Mouse (Mus musculus) forebrain, postnatal 0 days (tissue): Measurements from ENCODE around the gene Mipol1. TPM values are rescaled to one million over a fixed set of nuclear protein-coding genes. Genes with fewer than 3 reads are reported as not detected.

Experiments
- ATAC-seq: fragments of 200-750 bp; cut with Nextera tagmentation; 2 replicates; pipeline ENCODE4 v1.8.0; 2017; ENCODE audit warnings: mild to moderate bottlenecking, moderate library complexity
- DNase-seq: peaks from one replicate; pipeline ENCODE4 v3.0.0-alpha.2; 2015
- H3K27ac ChIP-seq: fragments of 300-500 bp; sonication (generic); 2 replicates; pipeline ENCODE4 v1.5.1; 2014; ENCODE audit warnings: low read depth, mild to moderate bottlenecking, antibody characterized with exemption, low read length, moderate library complexity, mixed read lengths
- H3K27me3 ChIP-seq: fragments of 300-500 bp; sonication (generic); 2 replicates; pipeline ENCODE4 v1.6.1; 2014; ENCODE audit warnings: mild to moderate bottlenecking, low read length, mixed read lengths; ENCODE audit not compliant: insufficient read depth
- H3K36me3 ChIP-seq: fragments of 300-500 bp; sonication (generic); 2 replicates; pipeline ENCODE4 v1.6.1; 2014; ENCODE audit warnings: mild to moderate bottlenecking, moderate library complexity; ENCODE audit not compliant: insufficient read depth
- H3K4me1 ChIP-seq: fragments of 300-500 bp; sonication (generic); 2 replicates; pipeline ENCODE4 v1.6.1; 2014; ENCODE audit warnings: antibody characterized with exemption; ENCODE audit not compliant: insufficient read depth
- H3K4me2 ChIP-seq: fragments of 300-500 bp; sonication (generic); 2 replicates; pipeline ENCODE4 v1.6.1; 2014; ENCODE audit warnings: low read depth, mild to moderate bottlenecking, moderate library complexity
- H3K4me3 ChIP-seq: fragments of 300-500 bp; sonication (generic); 2 replicates; pipeline ENCODE4 v1.5.1; 2014; ENCODE audit warnings: low read depth, low read length, mixed read lengths
- H3K9ac ChIP-seq: fragments of 300-500 bp; sonication (generic); 2 replicates; pipeline ENCODE4 v1.6.1; 2014; ENCODE audit warnings: mild to moderate bottlenecking
- H3K9me3 ChIP-seq: fragments of 300-500 bp; sonication (generic); 2 replicates; pipeline ENCODE4 v1.6.1; 2016; ENCODE audit warnings: low read length
- CTCF ChIP-seq: sonication (generic); IDR thresholded peaks from 2 replicates; pipeline ENCODE4 v1.5.1; 2016; ENCODE audit warnings: antibody characterized with exemption, control low read depth, low read depth
- WGBS: fragments of 180-500 bp; shearing (Covaris S2); extraction: QIAGEN DNeasy Blood & Tissue Kit; methylation state at CpG from one replicate; pipeline ENCODE4 v1.1.7; 2014; 5-methylcytosine and 5-hydroxymethylcytosine counted together
- polyA plus RNA-seq: library from polyadenylated mRNA; unstranded; fragments of >200 nt; fragmentation: Nextera tagmentation; extraction: Ambion mirVana; gene quantifications from 2 replicates; pipeline ENCODE4 v1.2.1, GENCODE M21; 2015
- total RNA-seq: library from RNA; depleted of rRNA; stranded (reverse); fragments of >200 nt; gene quantifications from 2 replicates; pipeline ENCODE4 v1.2.3, GENCODE M21; 2014

Mipol1 gene
- total and polyA plus RNA-seq, 2 experiments from 2014 or later = 4.5 to 7.1 TPM

DNA sequence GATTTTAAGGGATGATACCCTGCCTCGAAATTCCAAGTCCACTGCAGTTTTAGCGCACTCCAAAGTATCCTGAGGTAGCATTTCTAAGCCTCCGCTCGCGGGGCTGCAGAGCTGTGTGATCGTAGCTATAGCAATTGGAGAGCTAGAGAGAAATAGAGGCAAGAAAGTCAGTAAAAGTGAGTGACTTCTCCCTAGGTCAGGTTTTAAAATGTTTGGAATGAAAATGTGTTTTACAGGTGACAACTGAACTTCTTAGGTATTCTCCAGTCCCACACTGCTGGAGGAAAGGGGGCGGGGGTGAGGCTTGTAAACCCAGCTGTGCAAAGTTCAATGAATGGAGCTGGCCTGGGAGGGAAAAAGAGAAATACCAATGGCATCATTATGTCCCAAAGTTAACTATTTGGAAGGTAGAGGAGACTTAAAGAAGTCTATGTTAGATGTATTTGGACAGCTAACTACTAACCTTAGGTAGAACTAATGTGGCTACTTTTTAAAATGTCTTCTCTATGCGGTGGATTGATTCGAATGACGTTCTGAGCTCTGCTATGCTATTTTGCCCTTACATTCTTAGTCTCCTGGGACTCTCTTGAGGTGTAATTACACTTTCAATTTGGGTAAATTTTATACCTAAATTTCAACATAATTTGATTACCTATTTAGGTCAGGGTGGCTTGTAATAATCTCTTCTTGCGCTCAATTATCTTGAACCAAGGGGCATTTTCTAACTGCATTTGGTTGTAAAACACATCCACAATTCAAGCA lies 306.9 kb downstream of the Mipol1 start:
- Histone ChIP-seq H3K4me2 (no peak overlapping the region), H3K4me1 (no peaks in the 10 kb centered on the region), H3K9ac (no peak overlapping the region), H3K4me3 (no peak overlapping the region), H3K27ac (no peak overlapping the region), H3K27me3 (peaks cover 72% of the 10 kb centered on the region), H3K36me3 (no peaks in the 10 kb centered on the region), H3K9me3 (no peaks in the 10 kb centered on the region)
- DNase-seq (no peak), ATAC-seq (no peak)
- no peak for TF ChIP-seq CTCF
- WGBS = 6% methylated on average over 11 of the region's 11 CpGs

GRCm38 (mm10) chr12:57537791-57538587 lies 307.8 kb downstream of the Mipol1 start:
- no peaks in the 10 kb centered on the region for H3K9me3 ChIP-seq
- H3K36me3 ChIP-seq = no peaks in the 10 kb centered on the region
- peaks cover 69% of the 10 kb centered on the region for H3K27me3 ChIP-seq
- 3% methylated on average over 21 of the region's 21 CpGs for WGBS
- no peak overlapping the region for H3K4me2 ChIP-seq
- no peak overlapping the region for H3K9ac ChIP-seq
- no peaks in the 10 kb centered on the region for H3K4me1 ChIP-seq
- DNase-seq (peak; percentile 58), ATAC-seq (no peak)
- H3K27ac ChIP-seq = no peak overlapping the region
- no peak overlapping the region for H3K4me3 ChIP-seq
- no peak for TF ChIP-seq CTCF

GRCm38 (mm10) chr12:57538588-57539550 lies 308.6 kb downstream of the Mipol1 start:
- H3K27me3 ChIP-seq = peaks cover 69% of the 10 kb centered on the region
- no peak for DNase-seq

DNA sequence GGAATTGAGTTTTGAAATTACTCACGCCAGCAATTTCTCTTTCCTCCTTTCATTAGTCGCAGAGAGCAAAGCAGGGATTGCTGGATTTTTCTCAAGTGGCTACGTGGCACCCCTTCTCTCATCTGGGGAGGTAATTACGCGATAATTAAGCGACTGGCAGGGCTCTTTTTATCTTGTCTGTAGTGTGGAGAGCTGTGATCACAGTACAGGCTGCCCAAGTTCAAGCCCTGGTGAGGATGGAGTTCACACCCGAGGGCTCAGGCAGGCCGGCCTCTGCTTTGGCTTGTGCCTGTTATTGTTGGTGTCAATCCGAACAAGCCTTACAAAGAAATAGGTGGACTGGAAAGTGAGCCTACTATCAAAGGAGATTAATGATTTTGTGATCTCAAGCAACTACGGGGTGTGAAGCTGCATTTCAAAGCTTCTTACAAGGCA lies 309.3 kb downstream of the Mipol1 start:
- Histone ChIP-seq H3K27ac (no peak overlapping the region), H3K4me2 (no peak overlapping the region), H3K36me3 (no peaks in the 10 kb centered on the region), H3K27me3 (peaks cover 68% of the 10 kb centered on the region), H3K9me3 (no peaks in the 10 kb centered on the region), H3K4me1 (no peaks in the 10 kb centered on the region), H3K4me3 (no peak overlapping the region), H3K9ac (no peak overlapping the region)
- DNase-seq (peak; percentile 78), ATAC-seq (no peak)
- TF ChIP-seq CTCF = no peak
- 2% methylated on average over 10 of the region's 10 CpGs for WGBS

More at GRCm38 (mm10) chr12:57538588-57539550, 308.6 kb downstream of the Mipol1 start:
- no peak overlapping the region for H3K9ac ChIP-seq
- no peak for ATAC-seq
- H3K9me3 ChIP-seq = no peaks in the 10 kb centered on the region
- peak overlapping the region; percentile 3; the same call in 1 of the 2 replicates for H3K4me3 ChIP-seq
- 2% methylated on average over 63 of the region's 63 CpGs for WGBS
- no peak for TF ChIP-seq CTCF
- H3K27ac ChIP-seq = no peak overlapping the region
- no peaks in the 10 kb centered on the region for H3K4me1 ChIP-seq
- H3K36me3 ChIP-seq = no peaks in the 10 kb centered on the region
- H3K4me2 ChIP-seq = no peak overlapping the region

DNA sequence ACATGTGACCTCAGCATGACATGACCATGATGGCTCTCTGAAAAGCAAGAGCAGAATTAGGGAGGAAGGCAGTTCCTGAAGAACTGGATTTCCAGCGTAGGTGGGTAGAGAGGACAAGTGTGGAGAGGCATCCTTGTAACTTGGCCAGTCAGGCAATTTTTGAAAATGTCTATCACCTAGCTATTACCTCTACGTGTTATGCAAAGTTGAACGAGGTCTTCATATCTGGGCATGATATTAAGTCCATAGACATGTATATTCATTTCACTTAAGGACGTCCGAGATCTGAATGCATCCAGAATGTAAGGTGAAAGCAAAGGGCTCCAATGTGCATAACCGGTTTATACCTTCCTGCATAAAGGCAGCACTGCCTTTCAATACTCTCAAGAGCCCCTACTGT lies 310.9 kb downstream of the Mipol1 start:
- Histone ChIP-seq H3K4me3 (no peak overlapping the region), H3K36me3 (no peaks in the 10 kb centered on the region), H3K9me3 (no peaks in the 10 kb centered on the region), H3K27me3 (peaks cover 61% of the 10 kb centered on the region), H3K27ac (no peak overlapping the region), H3K9ac (no peak overlapping the region), H3K4me1 (no peaks in the 10 kb centered on the region), H3K4me2 (no peak overlapping the region)
- ATAC-seq = no peak
- TF ChIP-seq CTCF = no peak
- peak; percentile 57 for DNase-seq
- 13% methylated on average over 6 of the region's 6 CpGs for WGBS

GRCm38 (mm10) chr12:57541931-57542745 lies 311.9 kb downstream of the Mipol1 start:
- Histone ChIP-seq H3K9me3 (no peaks in the 10 kb centered on the region), H3K4me2 (no peak overlapping the region), H3K9ac (no peak overlapping the region), H3K36me3 (no peaks in the 10 kb centered on the region), H3K4me1 (no peaks in the 10 kb centered on the region), H3K27me3 (peaks cover 63% of the 10 kb centered on the region), H3K27ac (no peak overlapping the region), H3K4me3 (no peak overlapping the region)
- WGBS = under 1% methylated on average over 46 of the region's 46 CpGs
- no peak; the same call in 1 of the 2 replicates for ATAC-seq
- peak; percentile 38; the same call in 1 of the 2 replicates for TF ChIP-seq CTCF
- peak; percentile 47 for DNase-seq
